Mouse (Mus musculus) intestine, embryonic 15.5 days (tissue): Measurements from ENCODE around the gene Pipox. TPM values are rescaled to one million over a fixed set of nuclear protein-coding genes. Genes with fewer than 3 reads are reported as not detected.

ENCODE experiments used
- ATAC-seq: fragments of 200-750 bp; cut with Nextera tagmentation; 2 replicates; pipeline ENCODE4 v1.8.0; 2017; ENCODE audit warnings: moderate TSS enrichment, moderate library complexity
- H3K27ac ChIP-seq: fragments of 300-500 bp; sonication (generic); 2 replicates; pipeline ENCODE4 v1.5.1; 2015; ENCODE audit warnings: mild to moderate bottlenecking, inconsistent platforms
- H3K27me3 ChIP-seq: fragments of 300-500 bp; sonication (generic); replicated peaks from 2 replicates; pipeline ENCODE4 v1.6.1; 2015; ENCODE audit warnings: inconsistent platforms
- H3K36me3 ChIP-seq: fragments of 300-500 bp; sonication (generic); 2 replicates; pipeline ENCODE4 v1.6.1; 2015; ENCODE audit warnings: inconsistent platforms
- H3K4me1 ChIP-seq: fragments of 300-500 bp; sonication (generic); replicated peaks from 2 replicates; pipeline ENCODE4 v1.6.1; 2015; ENCODE audit warnings: inconsistent platforms
- H3K4me2 ChIP-seq: fragments of 300-500 bp; sonication (generic); replicated peaks from 2 replicates; pipeline ENCODE4 v1.6.1; 2015; ENCODE audit warnings: mild to moderate bottlenecking, inconsistent platforms
- H3K4me3 ChIP-seq: fragments of 300-500 bp; sonication (generic); replicated peaks from 2 replicates; pipeline ENCODE4 v1.5.1; 2015; ENCODE audit warnings: inconsistent platforms
- H3K9ac ChIP-seq: fragments of 300-500 bp; sonication (generic); 2 replicates; pipeline ENCODE4 v1.6.1; 2015; ENCODE audit warnings: inconsistent platforms
- H3K9me3 ChIP-seq: fragments of 300-500 bp; sonication (generic); 2 replicates; pipeline ENCODE4 v1.6.1; 2016; ENCODE audit warnings: inconsistent platforms
- WGBS: fragments of 180-500 bp; shearing (Covaris S2); methylation state at CpG from one replicate; pipeline ENCODE4 v1.1.7; 2015; 5-methylcytosine and 5-hydroxymethylcytosine counted together
- polyA plus RNA-seq: library from polyadenylated mRNA; unstranded; fragments of >200 nt; fragmentation: Nextera tagmentation; extraction: Ambion mirVana; gene quantifications from 2 replicates; pipeline ENCODE4 v1.2.1, GENCODE M21; 2015

Gene Pipox
- polyA plus RNA-seq, 1 experiment from 2014 or later = 29.8 TPM

- 10% methylated on average over 9 of the region's 9 CpGs for WGBS
- Histone ChIP-seq H3K4me1 (peaks cover 9% of the 10 kb centered on the region), H3K9me3 (no peaks in the 10 kb centered on the region), H3K4me3 (no peak overlapping the region), H3K27ac (no peak overlapping the region), H3K27me3 (peaks cover 24% of the 10 kb centered on the region), H3K36me3 (no peaks in the 10 kb centered on the region), H3K9ac (no peak overlapping the region), H3K4me2 (no peak overlapping the region)
- no peak for ATAC-seq
These were observed 32.8 kb upstream of the Pipox start for GRCm38 (mm10) chr11:77926666-77927065.

DNA sequence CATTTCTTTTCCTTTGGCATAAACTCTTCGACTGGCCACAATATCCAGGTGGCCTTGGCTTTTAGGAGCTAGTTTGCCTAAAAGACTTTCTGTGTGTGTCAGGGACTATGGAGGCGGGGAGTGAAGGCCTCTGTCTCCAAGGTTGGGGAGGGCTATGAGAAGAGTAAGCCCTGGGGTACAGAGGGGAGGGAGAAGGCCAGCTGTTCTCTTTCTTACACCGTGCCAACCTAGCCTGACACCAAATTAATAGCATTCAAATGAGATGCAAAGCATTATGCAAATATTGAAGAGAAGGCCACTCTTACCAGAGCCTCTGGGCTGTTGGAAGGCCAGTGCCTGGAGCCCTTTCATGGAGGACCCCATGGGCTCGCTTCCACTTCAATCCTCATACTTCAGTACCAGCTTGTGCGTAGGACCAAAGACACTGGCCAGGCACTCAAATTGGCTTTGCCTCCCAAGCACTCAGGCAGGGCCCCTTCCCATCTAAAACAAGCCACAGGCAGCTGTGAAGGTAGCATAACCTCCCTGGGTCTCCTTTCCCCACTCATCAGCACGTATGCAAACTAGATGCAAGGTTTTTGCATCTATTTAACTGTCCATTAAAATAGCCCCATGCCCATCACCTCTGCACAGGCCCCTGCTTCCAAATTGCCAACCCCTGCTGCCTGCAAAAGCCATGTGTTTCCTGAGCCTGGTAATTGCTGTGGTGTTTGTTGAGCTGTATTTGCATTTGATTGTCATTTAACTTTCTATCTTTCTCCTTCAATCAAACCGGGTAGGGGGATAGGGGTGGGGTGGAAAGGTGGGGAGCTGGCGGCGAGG, 32.2 kb upstream of the Pipox start:
- Histone ChIP-seq H3K27ac (no peak overlapping the region), H3K4me1 (peaks cover 3% of the 10 kb centered on the region), H3K4me2 (no peak overlapping the region), H3K9me3 (no peaks in the 10 kb centered on the region), H3K9ac (no peak overlapping the region), H3K36me3 (no peaks in the 10 kb centered on the region), H3K27me3 (peaks cover 18% of the 10 kb centered on the region), H3K4me3 (no peak overlapping the region)
- 40% methylated on average over 9 of the region's 9 CpGs for WGBS
- no peak for ATAC-seq

- H3K27ac ChIP-seq = no peak overlapping the region
- ATAC-seq = no peak
- H3K4me1 ChIP-seq = no peaks in the 10 kb centered on the region
- H3K9ac ChIP-seq = no peak overlapping the region
- no peak overlapping the region for H3K4me2 ChIP-seq
- no peaks in the 10 kb centered on the region for H3K36me3 ChIP-seq
- WGBS = 74% methylated on average over 4 of the region's 4 CpGs
- H3K27me3 ChIP-seq = peaks cover 3% of the 10 kb centered on the region; the same call in 1 of the 2 replicates
- H3K4me3 ChIP-seq = no peak overlapping the region
- no peaks in the 10 kb centered on the region for H3K9me3 ChIP-seq
These were observed 29.4 kb upstream of the Pipox start for GRCm38 (mm10) chr11:77923285-77923684.

DNA sequence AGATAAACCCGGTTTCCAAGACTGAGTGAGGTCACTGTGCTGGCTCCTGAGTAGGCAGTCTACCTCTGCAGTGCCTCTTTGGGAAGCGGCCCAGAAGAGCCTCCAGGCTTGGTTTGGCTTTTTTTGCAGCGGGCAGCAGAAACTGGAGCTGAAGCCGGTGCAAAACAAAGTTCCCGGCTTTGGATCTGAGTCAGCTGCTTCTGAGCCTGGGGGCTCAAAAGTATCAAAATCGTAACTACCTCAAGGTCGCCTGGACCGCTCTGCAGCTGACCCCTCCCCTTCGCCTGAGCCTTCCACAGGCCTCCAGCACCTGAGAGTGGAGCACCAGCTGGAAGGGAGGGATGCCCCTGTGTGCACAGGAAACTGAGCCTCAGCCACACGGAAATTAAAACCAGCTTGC, 23.3 kb upstream of the Pipox start:
- H3K4me3 ChIP-seq = no peak overlapping the region
- H3K9me3 ChIP-seq = no peaks in the 10 kb centered on the region
- no peak for ATAC-seq
- H3K4me1 ChIP-seq = no peaks in the 10 kb centered on the region
- no peak overlapping the region for H3K9ac ChIP-seq
- no peaks in the 10 kb centered on the region for H3K36me3 ChIP-seq
- peaks cover 17% of the 10 kb centered on the region for H3K27me3 ChIP-seq
- H3K27ac ChIP-seq = no peak overlapping the region
- H3K4me2 ChIP-seq = no peak overlapping the region
- 47% methylated on average over 10 of the region's 10 CpGs for WGBS

- no peak overlapping the region for H3K9ac ChIP-seq
- H3K9me3 ChIP-seq = no peaks in the 10 kb centered on the region
- peaks cover 17% of the 10 kb centered on the region for H3K27me3 ChIP-seq
- no peaks in the 10 kb centered on the region for H3K4me1 ChIP-seq
- no peak overlapping the region for H3K4me2 ChIP-seq
- H3K36me3 ChIP-seq = no peaks in the 10 kb centered on the region
- no peak overlapping the region for H3K27ac ChIP-seq
- no peak for ATAC-seq
- H3K4me3 ChIP-seq = no peak overlapping the region
- WGBS = 72% methylated on average over 4 of the region's 4 CpGs
These were observed 22.8 kb upstream of the Pipox start for GRCm38 (mm10) chr11:77916741-77917140.

GRCm38 (mm10) chr11:77914598-77915260, 20.8 kb upstream of the Pipox start:
- no peak for ATAC-seq
- 5% methylated on average over 32 of the region's 32 CpGs for WGBS

DNA sequence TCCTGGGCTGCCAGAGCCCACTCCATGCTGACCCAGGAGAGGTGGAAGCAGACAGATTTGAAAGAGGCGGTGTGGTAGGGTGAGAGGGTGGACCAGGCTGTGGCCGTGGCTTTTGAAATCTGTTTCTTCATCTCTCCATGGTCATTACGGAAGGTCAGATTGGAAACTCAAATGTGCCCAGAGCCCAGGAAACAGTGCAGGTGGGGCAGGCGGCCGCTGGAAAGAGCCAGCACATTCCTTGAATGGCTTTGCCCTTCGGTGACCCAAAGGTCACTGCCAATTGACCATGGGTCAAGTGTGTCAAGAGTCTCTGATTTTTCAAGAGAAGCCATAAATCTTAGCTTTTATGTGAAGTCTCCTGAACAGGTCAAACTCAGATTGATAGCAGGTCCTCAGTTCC, 19.6 kb upstream of the Pipox start:
- no peak for ATAC-seq
- Histone ChIP-seq H3K4me2 (no peak overlapping the region), H3K4me3 (no peak overlapping the region), H3K4me1 (no peaks in the 10 kb centered on the region), H3K27me3 (peaks cover 21% of the 10 kb centered on the region), H3K9me3 (no peaks in the 10 kb centered on the region), H3K36me3 (no peaks in the 10 kb centered on the region), H3K27ac (no peak overlapping the region), H3K9ac (no peak overlapping the region)
- WGBS = 47% methylated on average over 6 of the region's 6 CpGs

More at GRCm38 (mm10) chr11:77914598-77915260, 20.8 kb upstream of the Pipox start:
- Histone ChIP-seq H3K36me3 (no peaks in the 10 kb centered on the region), H3K9me3 (no peaks in the 10 kb centered on the region), H3K4me1 (no peaks in the 10 kb centered on the region), H3K4me2 (peak overlapping the region; percentile 44), H3K9ac (no peak overlapping the region), H3K4me3 (no peak overlapping the region), H3K27me3 (peaks cover 17% of the 10 kb centered on the region), H3K27ac (no peak overlapping the region)

- H3K27ac ChIP-seq = no peak overlapping the region
- no peak overlapping the region for H3K4me3 ChIP-seq
- H3K9me3 ChIP-seq = no peaks in the 10 kb centered on the region
- H3K27me3 ChIP-seq = peaks cover 23% of the 10 kb centered on the region
- no peak overlapping the region for H3K4me2 ChIP-seq
- WGBS = 25% methylated on average over 6 of the region's 6 CpGs
- ATAC-seq = no peak
- H3K9ac ChIP-seq = no peak overlapping the region
- H3K4me1 ChIP-seq = 0 out of 2 replicates have a peak, but pooled peaks cover 3% of the 10 kb centered on the region
- H3K36me3 ChIP-seq = no peaks in the 10 kb centered on the region
These were observed 15.9 kb upstream of the Pipox start for GRCm38 (mm10) chr11:77909776-77910175.

DNA sequence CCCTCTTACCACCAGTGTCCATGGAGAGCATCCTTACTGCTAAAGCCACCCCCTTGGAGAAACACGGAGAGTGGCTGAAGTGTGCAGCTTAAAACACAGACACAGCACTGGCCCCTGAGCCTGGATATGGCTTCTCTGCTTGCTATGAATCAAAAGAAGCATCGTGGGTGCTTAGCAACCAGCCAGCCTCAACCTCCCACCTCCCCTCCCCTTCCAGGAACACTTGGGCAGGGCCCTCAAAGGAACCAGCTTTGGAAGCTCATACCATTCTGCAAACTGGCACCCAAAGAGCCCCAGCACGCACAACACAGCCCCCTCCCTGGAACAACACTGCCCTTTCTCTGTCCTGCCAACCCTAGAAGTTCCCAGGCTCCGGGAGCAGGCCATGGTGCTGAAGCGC, 15.5 kb upstream of the Pipox start:
- 20% methylated on average over 5 of the region's 5 CpGs for WGBS
- Histone ChIP-seq H3K4me1 (0 out of 2 replicates have a peak, but pooled peaks cover 3% of the 10 kb centered on the region), H3K9me3 (no peaks in the 10 kb centered on the region), H3K4me2 (no peak overlapping the region), H3K9ac (no peak overlapping the region), H3K27me3 (peaks cover 21% of the 10 kb centered on the region; the same call in 1 of the 2 replicates), H3K4me3 (no peak overlapping the region), H3K27ac (no peak overlapping the region), H3K36me3 (no peaks in the 10 kb centered on the region)
- no peak for ATAC-seq

DNA sequence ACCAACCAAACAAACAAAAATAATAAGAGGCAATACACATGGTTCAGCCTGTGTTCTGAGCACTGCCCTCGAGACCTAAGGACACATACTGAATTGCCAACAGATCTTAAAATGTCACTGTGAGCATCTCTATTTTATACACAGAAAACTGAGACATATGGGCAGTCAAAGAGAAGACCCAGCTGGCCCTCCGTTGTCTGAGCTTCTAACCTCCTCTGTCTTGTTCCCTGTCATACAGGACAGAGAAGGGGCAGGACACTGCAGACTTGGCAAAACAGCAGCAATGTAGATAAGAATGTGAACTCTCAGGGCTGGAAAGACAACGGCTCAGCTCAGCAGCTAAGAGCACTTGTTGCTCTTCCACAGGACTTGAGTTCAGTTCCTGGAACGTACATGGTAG, 14.6 kb upstream of the Pipox start:
- Histone ChIP-seq H3K4me3 (no peak overlapping the region), H3K4me2 (no peak overlapping the region)
- no peak for ATAC-seq

DNA sequence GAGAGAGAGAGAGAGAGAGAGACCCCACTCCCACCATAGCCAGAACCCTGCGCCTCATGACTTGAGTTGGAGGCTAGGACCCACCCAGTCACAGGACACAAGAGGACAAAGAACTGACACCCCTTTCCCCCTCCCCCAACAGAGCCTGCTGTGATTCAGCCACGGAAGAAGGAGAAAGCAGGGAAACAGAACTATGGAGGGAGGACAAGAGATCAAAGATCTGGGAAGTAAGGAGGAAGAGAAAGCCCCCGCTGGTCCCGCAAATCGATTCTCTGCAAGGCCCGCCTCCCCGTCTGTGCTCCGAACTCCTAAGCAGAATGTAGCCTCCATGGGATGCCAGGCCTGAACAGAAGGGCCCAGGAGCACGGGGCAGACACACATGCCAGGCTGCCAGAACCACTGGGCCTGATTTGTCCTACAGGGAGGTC, 12.9 kb upstream of the Pipox start:
- Histone ChIP-seq H3K36me3 (no peaks in the 10 kb centered on the region), H3K9ac (no peak overlapping the region), H3K27ac (no peak overlapping the region), H3K4me2 (no peak overlapping the region), H3K4me3 (no peak overlapping the region), H3K4me1 (peaks cover 6% of the 10 kb centered on the region; the same call in 1 of the 2 replicates), H3K27me3 (0 out of 2 replicates have a peak, but pooled peaks cover 7% of the 10 kb centered on the region), H3K9me3 (no peaks in the 10 kb centered on the region)
- 17% methylated on average over 9 of the region's 9 CpGs for WGBS
- ATAC-seq = no peak

More for the DNA sequence above, 14.6 kb upstream of the Pipox start:
- H3K9ac ChIP-seq = no peak overlapping the region
- H3K36me3 ChIP-seq = no peaks in the 10 kb centered on the region
- 62% methylated on average over 4 of the region's 4 CpGs for WGBS
- H3K27me3 ChIP-seq = peaks cover 12% of the 10 kb centered on the region; the same call in 1 of the 2 replicates
- H3K27ac ChIP-seq = no peak overlapping the region
- H3K9me3 ChIP-seq = no peaks in the 10 kb centered on the region
- H3K4me1 ChIP-seq = 0 out of 2 replicates have a peak, but pooled peaks cover 3% of the 10 kb centered on the region

- H3K4me1 ChIP-seq = peaks cover 8% of the 10 kb centered on the region; the same call in 1 of the 2 replicates
- H3K9me3 ChIP-seq = no peaks in the 10 kb centered on the region
- H3K4me3 ChIP-seq = no peak overlapping the region
- H3K27me3 ChIP-seq = 0 out of 2 replicates have a peak, but pooled peaks cover 7% of the 10 kb centered on the region
- no peaks in the 10 kb centered on the region for H3K36me3 ChIP-seq
- WGBS = 46% methylated on average over 19 of the region's 19 CpGs
- no peak overlapping the region for H3K27ac ChIP-seq
- no peak overlapping the region for H3K4me2 ChIP-seq
- H3K9ac ChIP-seq = no peak overlapping the region
- no peak for ATAC-seq
These were observed 12.3 kb upstream of the Pipox start for GRCm38 (mm10) chr11:77906097-77906687.
